Mouse (Mus musculus) neural tube, embryonic 13.5 days (tissue): ENCODE measurements around the gene Elmo3. TPM values are rescaled to one million over a fixed set of nuclear protein-coding genes. Genes with fewer than 3 reads are reported as not detected.

ENCODE experiments used
- ATAC-seq: fragments of 200-750 bp; cut with Nextera tagmentation; 2 replicates; pipeline ENCODE4 v1.8.0; 2017; ENCODE audit warnings: low read depth, mild to moderate bottlenecking, moderate TSS enrichment, moderate library complexity
- H3K27ac ChIP-seq: fragments of 300-500 bp; sonication (generic); replicated peaks from 2 replicates; pipeline ENCODE4 v1.5.1; 2015; ENCODE audit warnings: moderate library complexity, mild to moderate bottlenecking, inconsistent platforms
- H3K27me3 ChIP-seq: fragments of 300-500 bp; sonication (generic); 2 replicates; pipeline ENCODE4 v1.6.1; 2015; ENCODE audit warnings: mild to moderate bottlenecking, inconsistent platforms
- H3K36me3 ChIP-seq: fragments of 300-500 bp; sonication (generic); 2 replicates; pipeline ENCODE4 v1.6.1; 2015; ENCODE audit warnings: mild to moderate bottlenecking, inconsistent platforms
- H3K4me1 ChIP-seq: fragments of 300-500 bp; sonication (generic); replicated peaks from 2 replicates; pipeline ENCODE4 v1.6.1; 2015; ENCODE audit warnings: inconsistent platforms
- H3K4me2 ChIP-seq: fragments of 300-500 bp; sonication (generic); 2 replicates; pipeline ENCODE4 v1.6.1; 2015; ENCODE audit warnings: inconsistent platforms, mild to moderate bottlenecking, moderate library complexity
- H3K4me3 ChIP-seq: fragments of 300-500 bp; sonication (generic); 2 replicates; pipeline ENCODE4 v1.5.1; 2015; ENCODE audit warnings: mild to moderate bottlenecking, inconsistent platforms
- H3K9ac ChIP-seq: fragments of 300-500 bp; sonication (generic); 2 replicates; pipeline ENCODE4 v1.6.1; 2015; ENCODE audit warnings: moderate library complexity, mild to moderate bottlenecking, inconsistent platforms
- H3K9me3 ChIP-seq: fragments of 300-500 bp; sonication (generic); 2 replicates; pipeline ENCODE4 v1.6.1; 2016; ENCODE audit warnings: inconsistent platforms
- WGBS: fragments of 180-500 bp; shearing (Covaris S2); methylation state at CpG from one replicate; pipeline ENCODE4 v1.1.7; 2015; 5-methylcytosine and 5-hydroxymethylcytosine counted together
- microRNA counts: library from miRNA; unstranded; fragments of <30 nt; microRNA quantifications from one replicate; lab custom pipeline; 2016
- microRNA-seq: library from miRNA; unstranded; fragments of <30 nt; microRNA quantifications from one replicate; pipeline ENCODE4, GENCODE M21; 2016
- polyA plus RNA-seq: library from polyadenylated mRNA; unstranded; fragments of >200 nt; fragmentation: Nextera tagmentation; extraction: Ambion mirVana; gene quantifications from 2 replicates; pipeline ENCODE4 v1.2.1, GENCODE M21; 2015

Elmo3 gene
- polyA plus RNA-seq, 1 experiment from 2014 or later: 0.92 TPM

- WGBS: 69% methylated on average over 26 of the region's 26 CpGs
- Histone ChIP-seq H3K4me1 (peaks cover 7% of the 10 kb centered on the region), H3K4me3 (no peak overlapping the region), H3K9ac (no peak overlapping the region), H3K9me3 (no peaks in the 10 kb centered on the region), H3K4me2 (no peak overlapping the region), H3K27me3 (no peaks in the 10 kb centered on the region; the same call in 1 of the 2 replicates), H3K27ac (no peak overlapping the region), H3K36me3 (peaks cover 8% of the 10 kb centered on the region; the same call in 1 of the 2 replicates)
- no peak for ATAC-seq
These were observed 50.0 kb downstream of the Elmo3 start for GRCm38 (mm10) chr8:105355179-105356024.

GRCm38 (mm10) chr8:105356681-105357080 is 51.3 kb downstream of the Elmo3 start:
- WGBS: 91% methylated on average over 14 of the region's 14 CpGs
- H3K4me2 ChIP-seq: no peak overlapping the region
- H3K9me3 ChIP-seq: no peaks in the 10 kb centered on the region
- H3K4me3 ChIP-seq: no peak overlapping the region
- no peak for ATAC-seq
- H3K36me3 ChIP-seq: peaks cover 8% of the 10 kb centered on the region; the same call in 1 of the 2 replicates
- H3K27me3 ChIP-seq: no peaks in the 10 kb centered on the region
- peaks cover 4% of the 10 kb centered on the region for H3K4me1 ChIP-seq
- no peak overlapping the region for H3K27ac ChIP-seq
- H3K9ac ChIP-seq: no peak overlapping the region

- Histone ChIP-seq H3K27ac (no peak overlapping the region), H3K4me2 (no peak overlapping the region), H3K4me1 (peaks cover 6% of the 10 kb centered on the region), H3K36me3 (peaks cover 16% of the 10 kb centered on the region; the same call in 1 of the 2 replicates), H3K4me3 (no peak overlapping the region), H3K27me3 (no peaks in the 10 kb centered on the region), H3K9ac (peak overlapping the region; percentile 34), H3K9me3 (no peaks in the 10 kb centered on the region)
- ATAC-seq: 0 out of 2 replicates have a peak, but pooled peaks have one; percentile 29
- 75% methylated on average over 15 of the region's 15 CpGs for WGBS
These were observed 53.8 kb downstream of the Elmo3 start for GRCm38 (mm10) chr8:105359208-105359607.

- no peaks in the 10 kb centered on the region for H3K27me3 ChIP-seq
- peaks cover 6% of the 10 kb centered on the region for H3K4me1 ChIP-seq
- H3K4me2 ChIP-seq: no peak overlapping the region
- peak overlapping the region; percentile 34; the same call in 1 of the 2 replicates for H3K9ac ChIP-seq
- H3K9me3 ChIP-seq: no peaks in the 10 kb centered on the region
- WGBS: 45% methylated on average over 4 of the region's 4 CpGs
- peaks cover 21% of the 10 kb centered on the region for H3K36me3 ChIP-seq
- no peak overlapping the region for H3K27ac ChIP-seq
- no peak overlapping the region for H3K4me3 ChIP-seq
- 0 out of 2 replicates have a peak, but pooled peaks have one; percentile 16 for ATAC-seq
These were observed 54.2 kb downstream of the Elmo3 start for GRCm38 (mm10) chr8:105359646-105360045.

MicroRNAs within 50 kb of the gene (microRNA counts, 519-probe panel; counts per million panel counts)
- 3,364 counts per million, percentile 45 among the panel's probes with 10 or more counts for microRNA mmu-miR-328 (lab: Ali Mortazavi, UCI)

Small RNA genes lying within 50 kb of the gene (microRNA-seq; reads per million reads assigned to microRNA genes)
- gene Gm27320 (not detected), gene Mir328 (230 reads per million, percentile 65 among the genes with 10 or more reads in this experiment)

Other genes with a start within 250 kb of the Elmo3 start
- gene Ces3b, start 221.8 kb upstream of the Elmo3 start, polyA plus RNA-seq: not detected in 2 replicates
- not detected in 2 replicates for gene Ces4a, start 173.8 kb upstream of the Elmo3 start, polyA plus RNA-seq
- gene Cbfb, start 134.9 kb upstream of the Elmo3 start, polyA plus RNA-seq: 59.1 and 66.6 TPM in 2 replicates
- gene D230025D16Rik, start 80.5 kb upstream of the Elmo3 start, polyA plus RNA-seq: 27.3 and 27.5 TPM in 2 replicates
- gene B3gnt9, start 50.4 kb upstream of the Elmo3 start, polyA plus RNA-seq: 7.4 and 8.8 TPM in 2 replicates
- gene Tradd, start 41.0 kb upstream of the Elmo3 start, polyA plus RNA-seq: 21.4 and 25.0 TPM in 2 replicates
- gene Fbxl8, start 41.0 kb upstream of the Elmo3 start, polyA plus RNA-seq: 1.8 and 2.0 TPM in 2 replicates
- gene Hsf4, start 35.8 kb upstream of the Elmo3 start, polyA plus RNA-seq: 0.32 and 0.44 TPM in 2 replicates
- gene Nol3, start 29.5 kb upstream of the Elmo3 start, polyA plus RNA-seq: 5.3 and 6.9 TPM in 2 replicates
- 120 and 124 TPM in 2 replicates for gene 4931428F04Rik, start 15.7 kb upstream of the Elmo3 start, polyA plus RNA-seq
- gene Exoc3l, start 9.5 kb upstream of the Elmo3 start, polyA plus RNA-seq: 12.8 and 14.3 TPM in 2 replicates
- 49.3 and 51.8 TPM in 2 replicates for gene E2f4, start 7.9 kb upstream of the Elmo3 start, polyA plus RNA-seq
- 1.2 and 1.3 TPM in 2 replicates for gene Lrrc29, start 20.7 kb downstream of the Elmo3 start, polyA plus RNA-seq
- gene Tmem208, start 20.8 kb downstream of the Elmo3 start, polyA plus RNA-seq: 148 and 151 TPM in 2 replicates
- 0.28 and 0.63 TPM in 2 replicates for gene Fhod1, start 42.4 kb downstream of the Elmo3 start, polyA plus RNA-seq
- 5.4 and 7.1 TPM in 2 replicates for gene Slc9a5, start 43.2 kb downstream of the Elmo3 start, polyA plus RNA-seq
- gene Plekhg4, start 67.7 kb downstream of the Elmo3 start, polyA plus RNA-seq: 0.60 and 0.62 TPM in 2 replicates
- not detected in 2 replicates for gene Kctd19, start 107.9 kb downstream of the Elmo3 start, polyA plus RNA-seq
- 0.65 and 0.92 TPM in 2 replicates for gene Lrrc36, start 108.0 kb downstream of the Elmo3 start, polyA plus RNA-seq
- 239 and 296 TPM in 2 replicates for gene Tppp3, start 165.9 kb downstream of the Elmo3 start, polyA plus RNA-seq
- gene Zdhhc1, start 191.3 kb downstream of the Elmo3 start, polyA plus RNA-seq: 27.8 and 31.9 TPM in 2 replicates
- 5.4 and 5.5 TPM in 2 replicates for gene Hsd11b2, start 213.2 kb downstream of the Elmo3 start, polyA plus RNA-seq